Comparison of ENCODE assay signal across 14 mouse cellular contexts in genomic region chr11:88378686-88379339, GRCm38 (mm10).
A peak's percentile ranks its signal among the peaks of the same experiment; 100 is the strongest.
DNase-seq lines count a peak whose midpoint lies in the region; ATAC-seq and TF ChIP-seq lines count a peak whose summit lies in the region.
"Had no signal": no experiment of that assay in that cellular context is flagged by ENCODE, and none has a peak within 500 bp of the region (broad histone marks: within the 10 kb centered on the region; RNA-seq: fewer than 3 reads in every experiment).

No protein-coding gene starts in this region.

- no peaks in the 10 kb centered on the region for H3K27me3 ChIP-seq in forebrain, embryonic 12.5 days
- H3K27me3 ChIP-seq in forebrain, embryonic 15.5 days = no peaks in the 10 kb centered on the region
- H3K27me3 ChIP-seq in hindbrain, embryonic 13.5 days = no peaks in the 10 kb centered on the region
- no peaks in the 10 kb centered on the region for H3K27me3 ChIP-seq in midbrain, postnatal 0 days (ENCODE audit: insufficient read depth, low read length)
- H3K27me3 ChIP-seq in limb, embryonic 10.5 days (ENCODE audit: low read depth, poor library complexity, severe bottlenecking) = no peaks in the 10 kb centered on the region
- H3K27me3 ChIP-seq: hindbrain, embryonic 15.5 days; limb, embryonic 12.5 days had no signal

- no peak for TF ChIP-seq CTCF in layer of hippocampus, adult 2 months (conservative IDR thresholded peaks at IDR 0.05)
- TF ChIP-seq CTCF in midbrain, postnatal 0 days (IDR thresholded peaks at IDR 0.05) = no peak

- no peak overlapping the region for H3K9ac ChIP-seq in forebrain, embryonic 12.5 days
- H3K9ac ChIP-seq in forebrain, embryonic 15.5 days (replicated peaks) = no peak overlapping the region
- H3K9ac ChIP-seq in hindbrain, embryonic 13.5 days = peak overlapping the region; percentile 35; the same call in 1 of the 2 replicates
- no peak overlapping the region for H3K9ac ChIP-seq in midbrain, postnatal 0 days (replicated peaks; ENCODE audit: low read length, poor library complexity, severe bottlenecking)
- H3K9ac ChIP-seq: hindbrain, embryonic 15.5 days; limb, embryonic 12.5 days; lung, embryonic 14.5 days had no signal

- 0 out of 2 replicates have a peak, but pooled peaks have one; percentile 27 for ATAC-seq in forebrain, embryonic 12.5 days (ENCODE audit: low FRiP score)
- no peak for ATAC-seq in forebrain, embryonic 15.5 days (replicated peaks)
- ATAC-seq in hindbrain, embryonic 13.5 days (ENCODE audit: low FRiP score) = 0 out of 2 replicates have a peak, but pooled peaks have one; percentile 33
- ATAC-seq in midbrain, postnatal 0 days (ENCODE audit: low FRiP score) = peak; percentile 26; the same call in 1 of the 2 replicates

- peaks cover 16% of the 10 kb centered on the region for H3K36me3 ChIP-seq in forebrain, embryonic 12.5 days (replicated peaks)
- no peaks in the 10 kb centered on the region for H3K36me3 ChIP-seq in forebrain, embryonic 15.5 days
- H3K36me3 ChIP-seq in hindbrain, embryonic 13.5 days = peaks cover 3% of the 10 kb centered on the region; the same call in 1 of the 2 replicates
- H3K36me3 ChIP-seq in midbrain, postnatal 0 days (ENCODE audit: insufficient read depth, low read length) = 0 out of 2 replicates have a peak, but pooled peaks cover 3% of the 10 kb centered on the region
- peaks cover 70% of the 10 kb centered on the region for H3K36me3 ChIP-seq in limb, embryonic 10.5 days
- H3K36me3 ChIP-seq: hindbrain, embryonic 15.5 days had no signal

- H3K4me2 ChIP-seq in forebrain, embryonic 12.5 days = no peak overlapping the region
- no peak overlapping the region for H3K4me2 ChIP-seq in forebrain, embryonic 15.5 days (replicated peaks)
- H3K4me2 ChIP-seq in hindbrain, embryonic 13.5 days = no peak overlapping the region
- H3K4me2 ChIP-seq in midbrain, postnatal 0 days (ENCODE audit: low read depth, low read length, poor library complexity, severe bottlenecking) = no peak overlapping the region
- H3K4me2 ChIP-seq: hindbrain, embryonic 15.5 days; limb, embryonic 12.5 days; lung, embryonic 14.5 days had no signal

- H3K4me1 ChIP-seq in forebrain, embryonic 12.5 days = peaks cover 59% of the 10 kb centered on the region
- H3K4me1 ChIP-seq in forebrain, embryonic 15.5 days = peaks cover 37% of the 10 kb centered on the region
- H3K4me1 ChIP-seq in hindbrain, embryonic 13.5 days (replicated peaks) = peaks cover 72% of the 10 kb centered on the region
- H3K4me1 ChIP-seq in midbrain, postnatal 0 days (ENCODE audit: insufficient read depth, low read length) = peaks cover 11% of the 10 kb centered on the region; the same call in 1 of the 2 replicates
- no peaks in the 10 kb centered on the region for H3K4me1 ChIP-seq in limb, embryonic 10.5 days
- H3K4me1 ChIP-seq: limb, embryonic 12.5 days had no signal

- H3K27ac ChIP-seq in forebrain, embryonic 12.5 days = peak overlapping the region; percentile 46
- H3K27ac ChIP-seq in forebrain, embryonic 15.5 days (replicated peaks) = no peak overlapping the region
- H3K27ac ChIP-seq in layer of hippocampus, adult 2 months = no peak overlapping the region
- peak overlapping the region; percentile 71 for H3K27ac ChIP-seq in hindbrain, embryonic 13.5 days
- H3K27ac ChIP-seq in midbrain, postnatal 0 days (ENCODE audit: low read depth, low read length) = no peak overlapping the region
- H3K27ac ChIP-seq in limb, embryonic 10.5 days = no peak overlapping the region
- H3K27ac ChIP-seq: hindbrain, embryonic 15.5 days; limb, embryonic 12.5 days had no signal

- WGBS in forebrain, embryonic 12.5 days = 37% methylated on average over 9 of the region's 9 CpGs
- WGBS in forebrain, embryonic 15.5 days = 37% methylated on average over 9 of the region's 9 CpGs
- WGBS in hindbrain, embryonic 13.5 days = 40% methylated on average over 9 of the region's 9 CpGs
- WGBS in midbrain, postnatal 0 days = 19% methylated on average over 9 of the region's 9 CpGs
- 55% methylated on average over 9 of the region's 9 CpGs for WGBS in limb, embryonic 10.5 days

- H3K4me3 ChIP-seq in forebrain, embryonic 12.5 days (replicated peaks) = no peak overlapping the region
- no peak overlapping the region for H3K4me3 ChIP-seq in forebrain, embryonic 15.5 days
- no peak overlapping the region for H3K4me3 ChIP-seq in layer of hippocampus, adult 2 months
- no peak overlapping the region for H3K4me3 ChIP-seq in hindbrain, embryonic 13.5 days
- no peak overlapping the region for H3K4me3 ChIP-seq in midbrain, postnatal 0 days (ENCODE audit: low read depth, low read length)
- no peak overlapping the region for H3K4me3 ChIP-seq in limb, embryonic 10.5 days
- H3K4me3 ChIP-seq: hindbrain, embryonic 15.5 days; limb, embryonic 12.5 days had no signal

- no peaks in the 10 kb centered on the region for H3K9me3 ChIP-seq in forebrain, embryonic 12.5 days
- H3K9me3 ChIP-seq in forebrain, embryonic 15.5 days = no peaks in the 10 kb centered on the region
- no peaks in the 10 kb centered on the region for H3K9me3 ChIP-seq in hindbrain, embryonic 13.5 days
- H3K9me3 ChIP-seq in midbrain, postnatal 0 days (ENCODE audit: low read length) = no peaks in the 10 kb centered on the region
- no peaks in the 10 kb centered on the region for H3K9me3 ChIP-seq in limb, embryonic 10.5 days (replicated peaks)
- H3K9me3 ChIP-seq: hindbrain, embryonic 15.5 days; limb, embryonic 12.5 days had no signal

- peak; percentile 23 to 38 for DNase-seq in layer of hippocampus, adult 2 months (ENCODE audit: low spot score in 2 of 2)
- no peak for DNase-seq in layer of hippocampus, adult 9-10 months (ENCODE audit: low spot score)
- DNase-seq in midbrain, postnatal 0 days (ENCODE audit: low spot score) = no peak
- DNase-seq in limb, embryonic 10.5 days (ENCODE audit: low spot score) = no peak
- DNase-seq in ovary, adult 18-20 months (ENCODE audit: low spot score) = no peak
- DNase-seq: adrenal gland, postnatal 14 days; cerebellum, adult 11 months; embryo, embryonic 11 days; lung, embryonic 14.5 days had no signal

Comparison
In these comparisons a context has a peak if more than half of its experiments do, and no peak if none do; other contexts are left out.
1. H3K27ac ChIP-seq: peak in forebrain, embryonic 12.5 days (single experiment) and hindbrain, embryonic 13.5 days (single experiment); none in forebrain, embryonic 15.5 days (single experiment), layer of hippocampus, adult 2 months (single experiment), midbrain, postnatal 0 days (single experiment) and limb, embryonic 10.5 days (single experiment).
2. DNase-seq: peak in layer of hippocampus, adult 2 months (2 of 2); none in layer of hippocampus, adult 9-10 months (single experiment), midbrain, postnatal 0 days (single experiment), limb, embryonic 10.5 days (single experiment) and ovary, adult 18-20 months (single experiment).